Mouse (Mus musculus) midbrain, embryonic 13.5 days (tissue): ENCODE measurements around the gene Rab37. TPM values are rescaled to one million over a fixed set of nuclear protein-coding genes. Genes with fewer than 3 reads are reported as not detected.

ENCODE experiments used
- ATAC-seq: fragments of 200-750 bp; cut with Nextera tagmentation; 2 replicates; pipeline ENCODE4 v1.8.0; 2017; ENCODE audit warnings: mild to moderate bottlenecking, moderate TSS enrichment, moderate library complexity
- H3K27ac ChIP-seq: fragments of 300-500 bp; sonication (generic); 2 replicates; pipeline ENCODE4 v1.5.1; 2015; ENCODE audit warnings: inconsistent platforms, mild to moderate bottlenecking, moderate library complexity
- H3K27me3 ChIP-seq: fragments of 300-500 bp; sonication (generic); 2 replicates; pipeline ENCODE4 v1.6.1; 2015; ENCODE audit warnings: mild to moderate bottlenecking, inconsistent platforms
- H3K36me3 ChIP-seq: fragments of 300-500 bp; sonication (generic); 2 replicates; pipeline ENCODE4 v1.6.1; 2015; ENCODE audit warnings: mild to moderate bottlenecking, inconsistent platforms
- H3K4me1 ChIP-seq: fragments of 300-500 bp; sonication (generic); replicated peaks from 2 replicates; pipeline ENCODE4 v1.6.1; 2015; ENCODE audit warnings: inconsistent platforms
- H3K4me2 ChIP-seq: fragments of 300-500 bp; sonication (generic); replicated peaks from 2 replicates; pipeline ENCODE4 v1.6.1; 2015; ENCODE audit warnings: moderate library complexity, mild to moderate bottlenecking, inconsistent platforms
- H3K4me3 ChIP-seq: fragments of 300-500 bp; sonication (generic); replicated peaks from 2 replicates; pipeline ENCODE4 v1.5.1; 2015; ENCODE audit warnings: mild to moderate bottlenecking, inconsistent platforms
- H3K9ac ChIP-seq: fragments of 300-500 bp; sonication (generic); replicated peaks from 2 replicates; pipeline ENCODE4 v1.6.1; 2015; ENCODE audit warnings: mild to moderate bottlenecking, inconsistent platforms
- H3K9me3 ChIP-seq: fragments of 300-500 bp; sonication (generic); 2 replicates; pipeline ENCODE4 v1.6.1; 2016; ENCODE audit warnings: mild to moderate bottlenecking, inconsistent platforms
- WGBS: fragments of 180-500 bp; shearing (Covaris S2); methylation state at CpG from one replicate; pipeline ENCODE4 v1.1.7; 2015; 5-methylcytosine and 5-hydroxymethylcytosine counted together
- polyA plus RNA-seq: library from polyadenylated mRNA; unstranded; fragments of >200 nt; fragmentation: Nextera tagmentation; extraction: Ambion mirVana; gene quantifications from 2 replicates; pipeline ENCODE4 v1.2.1, GENCODE M21; 2015

Gene Rab37
- polyA plus RNA-seq, 1 experiment from 2014 or later, result 1.3 TPM

GRCm38 (mm10) chr11:115178766-115179165 is 87.5 kb downstream of the Rab37 start:
- Histone ChIP-seq H3K4me1 (peaks cover 45% of the 10 kb centered on the region), H3K9me3 (no peaks in the 10 kb centered on the region)
- WGBS, result 90% methylated on average over 2 of the region's 2 CpGs

GRCm38 (mm10) chr11:115179191-115179590 is 88.0 kb downstream of the Rab37 start:
- 0 out of 2 replicates have a peak, but pooled peaks have one; percentile 3 for ATAC-seq
- Histone ChIP-seq H3K36me3 (no peaks in the 10 kb centered on the region), H3K4me2 (no peak overlapping the region), H3K27me3 (peaks cover 20% of the 10 kb centered on the region; the same call in 1 of the 2 replicates), H3K4me1 (peaks cover 41% of the 10 kb centered on the region), H3K4me3 (no peak overlapping the region), H3K27ac (no peak overlapping the region; the same call in 1 of the 2 replicates), H3K9ac (no peak overlapping the region), H3K9me3 (no peaks in the 10 kb centered on the region)
- 68% methylated on average over 6 of the region's 6 CpGs for WGBS

More at GRCm38 (mm10) chr11:115178766-115179165, 87.5 kb downstream of the Rab37 start:
- H3K4me2 ChIP-seq, result no peak overlapping the region
- H3K9ac ChIP-seq, result no peak overlapping the region
- no peak overlapping the region; the same call in 1 of the 2 replicates for H3K27ac ChIP-seq
- ATAC-seq, result no peak
- no peaks in the 10 kb centered on the region for H3K36me3 ChIP-seq
- peaks cover 24% of the 10 kb centered on the region for H3K27me3 ChIP-seq
- H3K4me3 ChIP-seq, result no peak overlapping the region

GRCm38 (mm10) chr11:115179881-115180280 is 88.7 kb downstream of the Rab37 start:
- H3K27me3 ChIP-seq, result peaks cover 15% of the 10 kb centered on the region; the same call in 1 of the 2 replicates
- no peak overlapping the region for H3K4me3 ChIP-seq
- WGBS, result 92% methylated on average over 6 of the region's 6 CpGs
- no peak overlapping the region for H3K9ac ChIP-seq
- peaks cover 34% of the 10 kb centered on the region for H3K4me1 ChIP-seq
- no peak overlapping the region; the same call in 1 of the 2 replicates for H3K27ac ChIP-seq
- H3K4me2 ChIP-seq, result no peak overlapping the region
- ATAC-seq, result no peak
- no peaks in the 10 kb centered on the region for H3K9me3 ChIP-seq
- H3K36me3 ChIP-seq, result no peaks in the 10 kb centered on the region

- Histone ChIP-seq H3K36me3 (no peaks in the 10 kb centered on the region), H3K4me1 (peaks cover 23% of the 10 kb centered on the region), H3K4me2 (no peak overlapping the region), H3K27ac (no peak overlapping the region), H3K4me3 (no peak overlapping the region), H3K9ac (no peak overlapping the region), H3K9me3 (no peaks in the 10 kb centered on the region), H3K27me3 (no peaks in the 10 kb centered on the region)
- WGBS, result 19% methylated on average over 12 of the region's 12 CpGs
- no peak for ATAC-seq
Measured at GRCm38 (mm10) chr11:115181913-115182638, 90.8 kb downstream of the Rab37 start.

GRCm38 (mm10) chr11:115184973-115185372 is 93.7 kb downstream of the Rab37 start:
- WGBS, result 41% methylated on average over 4 of the region's 4 CpGs
- Histone ChIP-seq H3K27ac (no peak overlapping the region), H3K4me2 (no peak overlapping the region), H3K9ac (no peak overlapping the region; the same call in 1 of the 2 replicates), H3K9me3 (no peaks in the 10 kb centered on the region), H3K36me3 (no peaks in the 10 kb centered on the region), H3K4me1 (peaks cover 19% of the 10 kb centered on the region), H3K4me3 (no peak overlapping the region), H3K27me3 (no peaks in the 10 kb centered on the region)
- no peak for ATAC-seq

- peak within 1 kb of the TSS; percentile 61 for H3K4me3 ChIP-seq
- ATAC-seq, result peak; percentile 94
- H3K36me3 ChIP-seq, result peaks cover 9% of the 10 kb centered on the region
- H3K27ac ChIP-seq, result peak within 1 kb of the TSS; percentile 84
- no peaks in the 10 kb centered on the region for H3K27me3 ChIP-seq
- no peaks in the 10 kb centered on the region for H3K9me3 ChIP-seq
- peak within 1 kb of the TSS; percentile 90 for H3K4me2 ChIP-seq
- under 1% methylated on average over 39 of the region's 39 CpGs for WGBS
- peaks cover 19% of the 10 kb centered on the region for H3K4me1 ChIP-seq
- H3K9ac ChIP-seq, result peak within 1 kb of the TSS; percentile 81
Measured at GRCm38 (mm10) chr11:115187224-115187639, 96.0 kb downstream of the Rab37 start, which contains the start of gene Tmem104. Gene Tmem104 (plus strand): TSS chr11:115187487.

- H3K4me1 ChIP-seq, result peaks cover 19% of the 10 kb centered on the region
- WGBS, result 9% methylated on average over 12 of the region's 12 CpGs
- no peaks in the 10 kb centered on the region for H3K27me3 ChIP-seq
- H3K27ac ChIP-seq, result peak within 1 kb of the TSS; percentile 84
- no peaks in the 10 kb centered on the region for H3K9me3 ChIP-seq
- peak within 1 kb of the TSS; percentile 81 for H3K9ac ChIP-seq
- H3K36me3 ChIP-seq, result peaks cover 9% of the 10 kb centered on the region
- ATAC-seq, result peak; percentile 51
- H3K4me2 ChIP-seq, result peak within 1 kb of the TSS; percentile 90
- H3K4me3 ChIP-seq, result peak within 1 kb of the TSS; percentile 61
Measured at GRCm38 (mm10) chr11:115187693-115188092, 96.5 kb downstream of the Rab37 start, which contains the start of gene Nat9. Gene Nat9 (minus strand): TSS chr11:115187859.

- ATAC-seq, result no peak
- H3K4me3 ChIP-seq, result no peak overlapping the region
- peaks cover 9% of the 10 kb centered on the region for H3K36me3 ChIP-seq
- 91% methylated on average over 13 of the region's 13 CpGs for WGBS
- no peaks in the 10 kb centered on the region for H3K27me3 ChIP-seq
- H3K27ac ChIP-seq, result no peak overlapping the region
- H3K4me1 ChIP-seq, result peaks cover 19% of the 10 kb centered on the region
- no peaks in the 10 kb centered on the region for H3K9me3 ChIP-seq
- H3K4me2 ChIP-seq, result no peak overlapping the region
- H3K9ac ChIP-seq, result no peak overlapping the region
Measured at GRCm38 (mm10) chr11:115188539-115189231, 97.5 kb downstream of the Rab37 start.

GRCm38 (mm10) chr11:115189304-115189703 is 98.1 kb downstream of the Rab37 start:
- WGBS, result 95% methylated on average over 6 of the region's 6 CpGs
- peaks cover 19% of the 10 kb centered on the region for H3K4me1 ChIP-seq
- no peak overlapping the region for H3K27ac ChIP-seq
- ATAC-seq, result no peak
- H3K9ac ChIP-seq, result no peak overlapping the region
- no peak overlapping the region for H3K4me3 ChIP-seq
- H3K9me3 ChIP-seq, result no peaks in the 10 kb centered on the region
- peaks cover 9% of the 10 kb centered on the region for H3K36me3 ChIP-seq
- H3K27me3 ChIP-seq, result no peaks in the 10 kb centered on the region
- no peak overlapping the region for H3K4me2 ChIP-seq

GRCm38 (mm10) chr11:115192180-115192579 is 100.9 kb downstream of the Rab37 start:
- WGBS, result 78% methylated on average over 9 of the region's 9 CpGs
- Histone ChIP-seq H3K27me3 (no peaks in the 10 kb centered on the region), H3K4me2 (no peak overlapping the region), H3K27ac (no peak overlapping the region), H3K4me3 (no peak overlapping the region), H3K4me1 (peaks cover 9% of the 10 kb centered on the region), H3K9me3 (no peaks in the 10 kb centered on the region), H3K9ac (no peak overlapping the region), H3K36me3 (peaks cover 11% of the 10 kb centered on the region)
- ATAC-seq, result no peak

- Histone ChIP-seq H3K36me3 (peaks cover 34% of the 10 kb centered on the region), H3K4me2 (no peak overlapping the region), H3K9me3 (no peaks in the 10 kb centered on the region), H3K9ac (no peak overlapping the region), H3K4me3 (no peak overlapping the region), H3K27me3 (no peaks in the 10 kb centered on the region), H3K27ac (no peak overlapping the region), H3K4me1 (no peaks in the 10 kb centered on the region)
- ATAC-seq, result no peak
- 86% methylated on average over 6 of the region's 6 CpGs for whole genome bisulfite sequencing
Measured at GRCm38 (mm10) chr11:115194693-115195092, 103.5 kb downstream of the Rab37 start.

- Histone ChIP-seq H3K36me3 (peaks cover 40% of the 10 kb centered on the region), H3K27me3 (no peaks in the 10 kb centered on the region), H3K9ac (no peak overlapping the region), H3K4me3 (no peak overlapping the region), H3K27ac (no peak overlapping the region), H3K4me2 (no peak overlapping the region), H3K9me3 (no peaks in the 10 kb centered on the region), H3K4me1 (no peaks in the 10 kb centered on the region)
- ATAC-seq, result no peak
- 83% methylated on average over 5 of the region's 5 CpGs for WGBS
Measured at GRCm38 (mm10) chr11:115195933-115196332, 104.7 kb downstream of the Rab37 start.
